Mouse (Mus musculus) CH12.LX (cell line): ENCODE results near the gene Inpp4b. TPM values are rescaled to one million over a fixed set of nuclear protein-coding genes. Genes with fewer than 3 reads are reported as not detected.
"Not testable (repeated sequence)": the region's sequence is repeated elsewhere in the genome, so short reads cannot be mapped to it uniquely, and the experiment has no call there.

Source experiments
- DNase-seq: peaks from one replicate; pipeline ENCODE4 v3.0.0-alpha.2; 2013; ENCODE audit errors: extremely low read depth
- H3K27ac ChIP-seq: 2 replicates; pipeline ENCODE4 v1.5.1; 2012; ENCODE audit warnings: low read depth, mild to moderate bottlenecking, control low read depth, moderate library complexity; ENCODE audit not compliant: insufficient read depth
- H3K27me3 ChIP-seq: replicated peaks from 2 replicates; pipeline ENCODE3; 2012; ENCODE audit warnings: inconsistent platforms
- H3K36me3 ChIP-seq, 2 experiments: replicated peaks in 1 of 2; 2 replicates each; pipeline versions ENCODE3 to v1.6.1; 2012; ENCODE audit warnings: inconsistent platforms in 1 of 2, low read length in 1 of 2, mild to moderate bottlenecking in 1 of 2, mixed read lengths in 1 of 2, moderate library complexity in 1 of 2; ENCODE audit not compliant: control insufficient read depth in 1 of 2, insufficient read depth in 1 of 2
- H3K4me1 ChIP-seq, 2 experiments: 2 replicates each; pipeline ENCODE4 v1.6.1; 2012; ENCODE audit warnings: inconsistent platforms in 1 of 2, moderate library complexity in 1 of 2; ENCODE audit not compliant: insufficient read depth in 2 of 2, control insufficient read depth in 1 of 2
- H3K4me2 ChIP-seq: 2 replicates; pipeline ENCODE4 v1.6.1; 2012; ENCODE audit warnings: low read depth, mild to moderate bottlenecking, control low read depth; ENCODE audit not compliant: poor library complexity, insufficient read depth, severe bottlenecking
- H3K4me3 ChIP-seq, 3 experiments: fragments of 150-350 bp in 1 of 3; sonication (generic) in 1 of 3; replicated peaks in 1 of 3; 2 replicates each; pipeline versions ENCODE3 to v1.5.1; 2011 to 2012; ENCODE audit warnings: low read depth in 2 of 3, low read length in 2 of 3, mild to moderate bottlenecking in 2 of 3, moderate library complexity in 2 of 3, control low read depth in 1 of 3, improper control_type of control experiment in 1 of 3, inconsistent platforms in 1 of 3, mixed read lengths in 1 of 3; ENCODE audit not compliant: poor library complexity in 1 of 3
- H3K79me2 ChIP-seq: replicated peaks from 2 replicates; pipeline ENCODE4 v1.6.1; 2012; ENCODE audit warnings: mild to moderate bottlenecking, moderate library complexity; ENCODE audit not compliant: control insufficient read depth, poor library complexity, insufficient read depth, severe bottlenecking; ENCODE audit errors: extremely low read depth
- H3K9ac ChIP-seq: 2 replicates; pipeline ENCODE4 v1.6.1; 2012; ENCODE audit warnings: low read depth, mild to moderate bottlenecking, control low read depth, moderate library complexity; ENCODE audit not compliant: insufficient read depth
- H3K9me3 ChIP-seq: replicated peaks from 2 replicates; pipeline ENCODE3; 2012; ENCODE audit warnings: low read length, inconsistent platforms, mixed read lengths
- BHLHE40 ChIP-seq: IDR thresholded peaks from 2 replicates; pipeline ENCODE4 v1.6.1; 2011; ENCODE audit warnings: mild to moderate bottlenecking, low read depth, low read length, improper control_type of control experiment
- CHD1 ChIP-seq: IDR thresholded peaks from 2 replicates; pipeline ENCODE4 v1.6.1; 2012; ENCODE audit warnings: low read depth, low read length, improper control_type of control experiment, inconsistent platforms
- CHD2 ChIP-seq: IDR thresholded peaks from 2 replicates; pipeline ENCODE4 v1.6.1; 2011; ENCODE audit warnings: low read length, improper control_type of control experiment
- E2F4 ChIP-seq: IDR thresholded peaks from 2 replicates; pipeline ENCODE4 v1.6.1; 2011; ENCODE audit warnings: low read depth, low read length, improper control_type of control experiment; ENCODE audit not compliant: insufficient replicate concordance
- ELF1 ChIP-seq: IDR thresholded peaks from 2 replicates; pipeline ENCODE4 v1.6.1; 2014; ENCODE audit warnings: low read depth, mild to moderate bottlenecking, inconsistent platforms, low read length, improper control_type of control experiment
- EP300 ChIP-seq: IDR thresholded peaks from 2 replicates; pipeline ENCODE4 v1.6.1; 2011; ENCODE audit warnings: low read length, improper control_type of control experiment
- ETS1 ChIP-seq: conservative IDR thresholded peaks from 2 replicates; pipeline ENCODE4 v1.6.1; 2012; ENCODE audit warnings: low read depth, mild to moderate bottlenecking, inconsistent platforms, low read length, improper control_type of control experiment, moderate library complexity
- GABPA ChIP-seq: IDR thresholded peaks from 2 replicates; pipeline ENCODE4 v1.6.1; 2012; ENCODE audit warnings: low read depth, low read length, improper control_type of control experiment, inconsistent platforms; ENCODE audit not compliant: insufficient replicate concordance
- JUN ChIP-seq: IDR thresholded peaks from 2 replicates; pipeline ENCODE4 v1.6.1; 2011; ENCODE audit warnings: low read depth, mild to moderate bottlenecking, low read length, improper control_type of control experiment, moderate library complexity; ENCODE audit not compliant: insufficient read depth
- JUND ChIP-seq: conservative IDR thresholded peaks from 2 replicates; pipeline ENCODE4 v1.6.1; 2011; ENCODE audit warnings: low read depth, low read length, improper control_type of control experiment
- KAT2A ChIP-seq: IDR thresholded peaks from 2 replicates; pipeline ENCODE4 v1.6.1; 2012; ENCODE audit warnings: low read length, improper control_type of control experiment, inconsistent platforms; ENCODE audit not compliant: insufficient replicate concordance
- MAX ChIP-seq: IDR thresholded peaks from 2 replicates; pipeline ENCODE4 v1.6.1; 2011; ENCODE audit warnings: low read length, improper control_type of control experiment
- MAZ ChIP-seq: IDR thresholded peaks from 2 replicates; pipeline ENCODE4 v1.6.1; 2012; ENCODE audit warnings: low read depth, mild to moderate bottlenecking, inconsistent platforms, low read length, improper control_type of control experiment, moderate library complexity
- MXI1 ChIP-seq: IDR thresholded peaks from 2 replicates; pipeline ENCODE4 v1.6.1; 2011; ENCODE audit warnings: mild to moderate bottlenecking, low read depth, low read length, improper control_type of control experiment
- NELFE ChIP-seq: IDR thresholded peaks from 2 replicates; pipeline ENCODE4 v1.6.1; 2011; ENCODE audit warnings: low read depth, low read length, improper control_type of control experiment
- NRF1 ChIP-seq: IDR thresholded peaks from 2 replicates; pipeline ENCODE4 v1.6.1; 2014; ENCODE audit warnings: low read depth, mild to moderate bottlenecking, inconsistent platforms, low read length, improper control_type of control experiment, moderate library complexity
- PAX5 ChIP-seq: IDR thresholded peaks from 2 replicates; pipeline ENCODE4 v1.6.1; 2012; ENCODE audit warnings: low read length, inconsistent platforms, mixed read lengths
- POLR2A ChIP-seq: IDR thresholded peaks from 2 replicates; pipeline ENCODE4 v1.6.1; 2011; ENCODE audit warnings: low read depth, mild to moderate bottlenecking, improper control_type of control experiment, low read length
- POLR2AphosphoS2 ChIP-seq: IDR thresholded peaks from 2 replicates; pipeline ENCODE4 v1.6.1; 2011; ENCODE audit warnings: low read depth, low read length, improper control_type of control experiment
- SIN3A ChIP-seq: IDR thresholded peaks from 2 replicates; pipeline ENCODE4 v1.6.1; 2012; ENCODE audit warnings: low read length, improper control_type of control experiment, inconsistent platforms
- SMC3 ChIP-seq: IDR thresholded peaks from 2 replicates; pipeline ENCODE4 v1.6.1; 2011; ENCODE audit warnings: low read depth, low read length, improper control_type of control experiment
- TBP ChIP-seq: conservative IDR thresholded peaks from 2 replicates; pipeline ENCODE4 v1.6.1; 2011; ENCODE audit warnings: low read depth, low read length, improper control_type of control experiment
- TCF12 ChIP-seq: IDR thresholded peaks from 2 replicates; pipeline ENCODE4 v1.6.1; 2014; ENCODE audit warnings: low read depth, mild to moderate bottlenecking, inconsistent platforms, low read length, improper control_type of control experiment
- UBTF ChIP-seq: IDR thresholded peaks from 2 replicates; pipeline ENCODE4 v1.6.1; 2012; ENCODE audit warnings: low read depth, mild to moderate bottlenecking, inconsistent platforms, low read length, improper control_type of control experiment, moderate library complexity
- USF2 ChIP-seq: conservative IDR thresholded peaks from 2 replicates; pipeline ENCODE4 v1.6.1; 2011; ENCODE audit warnings: low read depth, low read length, improper control_type of control experiment
- ZC3H11A ChIP-seq: IDR thresholded peaks from 2 replicates; pipeline ENCODE4 v1.6.1; 2012; ENCODE audit warnings: low read depth, mild to moderate bottlenecking, inconsistent platforms, low read length, improper control_type of control experiment
- ZKSCAN1 ChIP-seq: IDR thresholded peaks from 2 replicates; pipeline ENCODE4 v1.6.1; 2012; ENCODE audit warnings: low read depth, inconsistent platforms, low read length, improper control_type of control experiment, borderline replicate concordance
- ZNF384 ChIP-seq: IDR thresholded peaks from 2 replicates; pipeline ENCODE4 v1.6.1; 2012; ENCODE audit warnings: low read depth, low read length, improper control_type of control experiment, inconsistent platforms
- dilution Hi-C: fragments of 300-500 bp; cut with MboI; formaldehyde crosslinking; loops from 2 replicates; pipeline ENCODE4 v1.14.3; 2020; ENCODE audit warnings: low sequenced_read_pairs; ENCODE audit not compliant: extremely low pct_unique_long_range_greater_than_20kb, extremely low pct_ligation_motif_present
- in situ Hi-C: fragments of 300-500 bp; cut with MboI; formaldehyde crosslinking; loops from 3 replicates; pipeline ENCODE4 v1.14.3; 2019; ENCODE audit warnings: low sequenced_read_pairs, low pct_ligation_motif_present, low pct_unique_long_range_greater_than_20kb, mixed read lengths
- polyA plus RNA-seq: library from polyadenylated mRNA; unstranded; fragments of >175 nt; gene quantifications from 2 replicates; pipeline ENCODE4 v1.2.1, GENCODE M21; 2012; ENCODE audit warnings: low read depth; ENCODE audit not compliant: insufficient read length
- total RNA-seq, 2 experiments: library from RNA; depleted of rRNA; stranded (reverse); fragments of 300-350 nt in 1 of 2; fragments of >200 nt in 1 of 2; gene quantifications; 2 replicates each; pipeline ENCODE4 v1.2.3; 2012 to 2014

Inpp4b gene
- total and polyA plus RNA-seq, 3 experiments = 3.0 to 4.9 (median 3.4) TPM

- in situ Hi-C loops (no loop called here), dilution Hi-C loops (no loop called here)
- Histone ChIP-seq H3K4me2 (no peak overlapping the region), H3K36me3 (no peaks in the 10 kb centered on the region), H3K4me3 (no peak overlapping the region), H3K27me3 (no peaks in the 10 kb centered on the region), H3K27ac (no peak overlapping the region), H3K9ac (no peak overlapping the region), H3K4me1 (no peaks in the 10 kb centered on the region), H3K79me2 (no peaks in the 10 kb centered on the region), H3K9me3 (no peaks in the 10 kb centered on the region)
- DNase-seq = no peak
- TF ChIP-seq ZKSCAN1 = no peak
- no peak for TF ChIP-seq TBP
- TF ChIP-seq POLR2AphosphoS2 = no peak
- TF ChIP-seq PAX5 = no peak
- no peak for TF ChIP-seq KAT2A
- no peak for TF ChIP-seq USF2
- no peak for TF ChIP-seq NRF1
- TF ChIP-seq CHD1 = no peak
- TF ChIP-seq CHD2 = no peak
- TF ChIP-seq SMC3 = no peak
- TF ChIP-seq ZNF384 = no peak
- TF ChIP-seq BHLHE40 = no peak
- TF ChIP-seq GABPA = no peak
- no peak for TF ChIP-seq MAZ
- no peak for TF ChIP-seq E2F4
- TF ChIP-seq MAX = no peak
- TF ChIP-seq TCF12 = no peak
- TF ChIP-seq UBTF = no peak
These were observed 725.3 kb downstream of the Inpp4b start for GRCm38 (mm10) chr8:82067619-82068018.

- Histone ChIP-seq H3K36me3 (no peaks in the 10 kb centered on the region), H3K27me3 (no peaks in the 10 kb centered on the region), H3K4me1 (no peaks in the 10 kb centered on the region), H3K9me3 (no peaks in the 10 kb centered on the region), H3K4me2 (no peak overlapping the region), H3K79me2 (no peaks in the 10 kb centered on the region), H3K4me3 (no peak overlapping the region), H3K9ac (no peak overlapping the region), H3K27ac (no peak overlapping the region)
- no peak for DNase-seq
- dilution Hi-C loops = no loop called here
- in situ Hi-C loops = no loop called here
- no peak for TF ChIP-seq MXI1
- no peak for TF ChIP-seq JUN
- TF ChIP-seq UBTF = no peak
- no peak for TF ChIP-seq SIN3A
- no peak for TF ChIP-seq JUND
- no peak for TF ChIP-seq ETS1
- no peak for TF ChIP-seq ZC3H11A
- TF ChIP-seq ELF1 = no peak
- TF ChIP-seq NELFE = no peak
- no peak for TF ChIP-seq ZKSCAN1
- no peak for TF ChIP-seq SMC3
- TF ChIP-seq POLR2A = no peak
- no peak for TF ChIP-seq EP300
These were observed 736.9 kb downstream of the Inpp4b start for GRCm38 (mm10) chr8:82079267-82079666.

- in situ Hi-C loops, H3K4me2 ChIP-seq, H3K27ac ChIP-seq, H3K9ac ChIP-seq, H3K79me2 ChIP-seq, H3K4me3 ChIP-seq, H3K36me3 ChIP-seq, H3K27me3 ChIP-seq, H3K4me1 ChIP-seq, DNase-seq, H3K9me3 ChIP-seq, dilution Hi-C loops: not testable (repeated sequence)
These were observed 744.3 kb downstream of the Inpp4b start for GRCm38 (mm10) chr8:82086631-82087030.
